Mouse (Mus musculus) MEL (cell line): ENCODE data around the gene Myo18a.

Source experiments
- CHD1 ChIP-seq: IDR thresholded peaks from 2 replicates; pipeline ENCODE4 v1.6.1; 2012; ENCODE audit warnings: low read depth, mild to moderate bottlenecking, inconsistent platforms, low read length, improper control_type of control experiment
- CTCF ChIP-seq, 3 experiments: IDR thresholded peaks in 2 of 3; conservative IDR thresholded peaks in 1 of 3; 2 replicates each; pipeline ENCODE4 v1.5.1; 2011 to 2012; ENCODE audit warnings: low read length in 3 of 3, low read depth in 2 of 3, mild to moderate bottlenecking in 2 of 3, improper control_type of control experiment in 1 of 3, inconsistent platforms in 1 of 3, mixed read lengths in 1 of 3, moderate library complexity in 1 of 3; ENCODE audit not compliant: control insufficient read depth in 1 of 3, insufficient read depth in 1 of 3, poor library complexity in 1 of 3, severe bottlenecking in 1 of 3
- EP300 ChIP-seq, 2 experiments: IDR thresholded peaks; 2 replicates each; pipeline ENCODE4 v1.6.1; 2011; ENCODE audit warnings: improper control_type of control experiment in 2 of 2, low read length in 2 of 2, low read depth in 1 of 2, mild to moderate bottlenecking in 1 of 2
- ETS1 ChIP-seq: IDR thresholded peaks from 2 replicates; pipeline ENCODE4 v1.6.1; 2012; ENCODE audit warnings: low read depth, mild to moderate bottlenecking, inconsistent platforms, low read length, improper control_type of control experiment, moderate library complexity
- HCFC1 ChIP-seq: IDR thresholded peaks from 2 replicates; pipeline ENCODE4 v1.6.1; 2012; ENCODE audit warnings: low read depth, mild to moderate bottlenecking, inconsistent platforms, low read length, improper control_type of control experiment, moderate library complexity
- KAT2A ChIP-seq: conservative IDR thresholded peaks from 2 replicates; pipeline ENCODE4 v1.6.1; 2012; ENCODE audit warnings: low read depth, low read length, improper control_type of control experiment, inconsistent platforms
- MAFK ChIP-seq: IDR thresholded peaks from 2 replicates; pipeline ENCODE4 v1.6.1; 2011; ENCODE audit warnings: low read depth, mild to moderate bottlenecking, low read length, improper control_type of control experiment, borderline replicate concordance
- MAX ChIP-seq: IDR thresholded peaks from 2 replicates; pipeline ENCODE4 v1.6.1; 2011; ENCODE audit warnings: low read length, improper control_type of control experiment
- MEF2A ChIP-seq: IDR thresholded peaks from 2 replicates; pipeline ENCODE4 v1.6.1; 2014; ENCODE audit warnings: low read depth, mild to moderate bottlenecking, inconsistent platforms, low read length, improper control_type of control experiment; ENCODE audit not compliant: poor library complexity, insufficient replicate concordance, severe bottlenecking; ENCODE audit errors: extremely low read depth
- MYC ChIP-seq: IDR thresholded peaks from 2 replicates; pipeline ENCODE4 v1.6.1; 2011; ENCODE audit warnings: low read depth, mild to moderate bottlenecking, low read length, improper control_type of control experiment, moderate library complexity
- POLR2A ChIP-seq, 2 experiments: IDR thresholded peaks; 2 replicates each; pipeline ENCODE4 v1.6.1; 2011 to 2012; ENCODE audit warnings: low read length in 2 of 2, mild to moderate bottlenecking in 2 of 2, control low read depth in 1 of 2, improper control_type of control experiment in 1 of 2, low read depth in 1 of 2, moderate library complexity in 1 of 2; ENCODE audit not compliant: control insufficient read depth in 1 of 2, insufficient read depth in 1 of 2, poor library complexity in 1 of 2
- SMC3 ChIP-seq: IDR thresholded peaks from 2 replicates; pipeline ENCODE4 v1.6.1; 2011; ENCODE audit warnings: low read depth, low read length, improper control_type of control experiment
- TCF12 ChIP-seq: IDR thresholded peaks from 2 replicates; pipeline ENCODE4 v1.6.1; 2014; ENCODE audit warnings: low read depth, mild to moderate bottlenecking, inconsistent platforms, low read length, improper control_type of control experiment, moderate library complexity
- USF2 ChIP-seq, 2 experiments: IDR thresholded peaks; 2 replicates each; pipeline ENCODE4 v1.6.1; 2011 to 2012; ENCODE audit warnings: improper control_type of control experiment in 2 of 2, low read length in 2 of 2, borderline replicate concordance in 1 of 2, inconsistent platforms in 1 of 2, low read depth in 1 of 2, mild to moderate bottlenecking in 1 of 2; ENCODE audit not compliant: insufficient read depth in 1 of 2

DNA sequence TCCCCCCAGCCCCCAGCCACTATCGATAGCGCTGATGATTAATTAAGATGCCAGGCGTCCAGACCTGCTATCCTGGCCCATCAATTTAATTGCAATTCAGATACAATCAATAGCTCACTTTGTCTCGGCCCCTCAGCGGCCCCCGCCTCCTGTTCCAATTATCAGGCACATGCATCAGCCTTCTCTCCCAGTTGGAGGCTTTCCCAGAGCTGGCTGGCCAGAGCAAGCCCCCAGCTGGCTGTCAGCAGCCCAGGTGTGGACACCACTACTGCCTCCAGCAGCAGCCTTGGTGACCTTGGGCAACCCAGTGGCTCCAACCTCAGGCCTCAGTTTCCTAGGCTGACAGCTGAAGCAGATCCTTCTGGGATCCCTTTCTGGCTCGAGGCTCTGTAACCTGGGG lies 67.8 kb downstream of the Myo18a start:
- TF ChIP-seq KAT2A (no peak), POLR2A (IDR thresholded peaks at IDR 0.05; ENCODE audit: control insufficient read depth in 1 of 2, insufficient read depth in 1 of 2, low read depth in 1 of 2, low read length in 2 of 2, poor library complexity in 1 of 2) (no peak), TCF12 (no peak), EP300 (IDR thresholded peaks at IDR 0.05; ENCODE audit: low read depth in 1 of 2, low read length in 2 of 2) (no peak), CTCF (IDR thresholded peaks at IDR 0.05 in 2 of 3, conservative IDR thresholded peaks at IDR 0.05 in 1 of 3; ENCODE audit: control insufficient read depth in 1 of 3, insufficient read depth in 1 of 3, low read depth in 2 of 3, low read length in 3 of 3, poor library complexity in 1 of 3, severe bottlenecking in 1 of 3) (no peak), MEF2A (no peak), USF2 (IDR thresholded peaks at IDR 0.05; ENCODE audit: borderline replicate concordance in 1 of 2, insufficient read depth in 1 of 2, low read depth in 1 of 2, low read length in 2 of 2) (no peak), MAFK (no peak), MYC (no peak), SMC3 (no peak), HCFC1 (no peak), CHD1 (no peak), ETS1 (no peak), MAX (no peak)
